Mouse (Mus musculus): ENCODE data around the gene Sox10.

Sox10 gene

DNA sequence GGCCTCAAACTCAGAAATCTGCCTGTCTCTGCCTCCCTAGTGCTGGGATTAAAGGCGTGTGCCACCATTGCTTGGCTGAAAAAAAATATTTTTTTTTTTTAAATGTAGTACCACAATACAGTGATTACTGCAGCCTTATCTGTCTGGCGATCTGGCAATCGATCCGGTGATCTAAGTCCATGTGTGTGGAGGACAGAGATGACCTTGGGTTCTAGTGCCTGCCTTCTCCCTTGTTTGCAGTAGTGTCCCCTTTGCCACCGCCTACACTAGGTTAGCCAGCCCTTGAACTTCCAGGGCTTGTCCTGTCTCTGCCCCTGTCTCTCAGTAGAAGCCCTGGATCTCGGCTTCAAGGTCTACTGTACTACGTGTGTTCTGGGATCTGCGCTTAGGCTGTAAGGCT lies 22.8 kb upstream of the Sox10 start:
- peak; percentile 99 for TF ChIP-seq GATA4 (IDR thresholded peaks at IDR 0.05; ENCODE audit: insufficient replicate concordance, low read length)

GRCm38 (mm10) chr15:79185213-79185612 lies 20.2 kb upstream of the Sox10 start:
- no peak for TF ChIP-seq GATA4 (IDR thresholded peaks at IDR 0.05; ENCODE audit: insufficient replicate concordance, low read length)

DNA sequence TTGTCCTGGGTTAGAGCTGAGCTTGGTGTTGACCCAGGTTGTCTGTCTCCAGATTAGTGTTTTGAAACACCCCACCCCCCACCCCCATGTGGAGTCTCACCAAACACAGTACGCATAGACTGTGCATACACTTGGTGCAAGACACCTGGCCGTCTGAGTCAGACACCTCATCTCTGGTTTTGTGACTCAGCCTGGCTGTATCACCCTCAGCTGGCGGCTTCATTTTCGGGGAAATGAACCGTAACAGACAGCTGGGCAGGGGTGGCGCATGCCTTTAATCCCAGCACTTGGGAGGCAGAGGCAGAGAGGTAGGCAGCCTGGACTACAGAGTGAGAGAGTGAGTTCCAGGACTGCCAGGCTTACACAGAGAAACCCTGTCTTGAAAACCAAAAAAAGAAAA lies 11.9 kb upstream of the Sox10 start:
- no peak for TF ChIP-seq GATA4 (IDR thresholded peaks at IDR 0.05; ENCODE audit: insufficient replicate concordance, low read length)

GRCm38 (mm10) chr15:79166712-79167111 lies 1.7 kb upstream of the Sox10 start:
- TF ChIP-seq GATA4 (IDR thresholded peaks at IDR 0.05; ENCODE audit: insufficient replicate concordance, low read length): no peak

DNA sequence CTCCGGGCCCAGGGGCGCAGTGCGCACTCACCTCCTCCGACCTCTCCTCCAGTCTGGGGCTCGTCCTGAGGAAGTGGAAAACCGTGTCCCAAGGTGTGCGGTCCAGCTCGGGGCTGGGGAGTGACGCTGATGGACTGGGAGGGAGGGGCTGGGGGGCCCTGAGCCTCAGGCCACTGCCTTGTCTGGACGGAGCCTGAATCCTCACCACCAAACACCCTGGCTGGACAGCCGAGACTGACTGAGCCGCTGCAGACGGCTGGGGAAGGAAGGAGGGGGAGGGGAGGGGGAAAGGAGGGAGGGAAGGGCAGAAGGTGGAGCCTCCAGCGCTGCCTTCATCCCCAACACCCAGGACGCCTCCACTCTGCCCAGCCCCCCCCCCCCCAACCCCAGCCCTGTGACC lies 789 bp downstream of the Sox10 start:
- TF ChIP-seq GATA4 (IDR thresholded peaks at IDR 0.05; ENCODE audit: insufficient replicate concordance, low read length): no peak

- TF ChIP-seq GATA4 (IDR thresholded peaks at IDR 0.05; ENCODE audit: insufficient replicate concordance, low read length): no peak
Measured at GRCm38 (mm10) chr15:79162822-79163221, 2.2 kb downstream of the Sox10 start.

GRCm38 (mm10) chr15:79162301-79162700 lies 2.7 kb downstream of the Sox10 start:
- TF ChIP-seq GATA4 (IDR thresholded peaks at IDR 0.05; ENCODE audit: insufficient replicate concordance, low read length): no peak

DNA sequence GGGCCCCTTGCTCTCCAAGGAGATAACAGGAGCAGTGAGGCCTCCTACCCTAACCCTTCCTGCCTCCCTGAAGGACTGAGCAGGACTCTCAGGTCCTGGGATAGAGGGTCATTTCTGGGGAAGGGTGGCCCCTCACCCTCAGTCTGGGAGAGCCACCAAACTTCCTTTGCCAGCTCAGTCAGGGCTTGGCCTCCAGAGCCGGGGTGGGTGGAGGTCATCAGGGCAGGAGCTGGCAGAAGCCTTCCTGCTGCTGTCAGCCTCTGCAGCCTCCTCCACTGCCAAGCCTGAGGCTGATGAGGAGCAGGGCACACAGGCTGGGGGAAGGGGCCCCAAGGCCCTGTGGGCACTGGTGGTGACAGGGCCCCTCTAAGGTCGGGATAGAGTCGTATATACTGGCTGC lies 9.5 kb downstream of the Sox10 start:
- TF ChIP-seq GATA4 (IDR thresholded peaks at IDR 0.05; ENCODE audit: insufficient replicate concordance, low read length): no peak

DNA sequence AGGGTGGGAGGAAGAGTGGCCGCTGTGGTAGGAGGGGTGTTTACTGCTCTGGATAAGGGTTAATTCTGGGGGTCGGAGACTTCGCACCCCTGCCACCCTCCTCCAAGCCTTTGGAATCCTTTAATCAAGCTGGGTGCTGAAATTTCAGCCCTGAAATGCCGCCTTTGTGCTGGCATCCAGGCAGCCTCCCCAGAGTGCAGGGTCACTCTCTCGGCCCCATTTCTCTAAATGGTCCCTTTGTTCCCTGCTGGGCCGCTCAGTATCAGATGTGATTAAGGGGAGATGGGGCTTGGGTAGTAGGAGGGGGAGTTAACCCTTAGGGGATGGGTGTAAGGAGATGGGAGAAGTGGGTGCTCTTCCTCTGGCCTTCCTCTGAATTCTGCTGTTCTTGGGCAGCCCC lies 12.3 kb downstream of the Sox10 start:
- TF ChIP-seq GATA4 (IDR thresholded peaks at IDR 0.05; ENCODE audit: insufficient replicate concordance, low read length): no peak

GRCm38 (mm10) chr15:79151881-79152280 lies 13.2 kb downstream of the Sox10 start:
- no peak for TF ChIP-seq GATA4 (IDR thresholded peaks at IDR 0.05; ENCODE audit: insufficient replicate concordance, low read length)

GRCm38 (mm10) chr15:79148533-79148932 lies 16.5 kb downstream of the Sox10 start:
- TF ChIP-seq GATA4 (IDR thresholded peaks at IDR 0.05; ENCODE audit: insufficient replicate concordance, low read length): no peak

DNA sequence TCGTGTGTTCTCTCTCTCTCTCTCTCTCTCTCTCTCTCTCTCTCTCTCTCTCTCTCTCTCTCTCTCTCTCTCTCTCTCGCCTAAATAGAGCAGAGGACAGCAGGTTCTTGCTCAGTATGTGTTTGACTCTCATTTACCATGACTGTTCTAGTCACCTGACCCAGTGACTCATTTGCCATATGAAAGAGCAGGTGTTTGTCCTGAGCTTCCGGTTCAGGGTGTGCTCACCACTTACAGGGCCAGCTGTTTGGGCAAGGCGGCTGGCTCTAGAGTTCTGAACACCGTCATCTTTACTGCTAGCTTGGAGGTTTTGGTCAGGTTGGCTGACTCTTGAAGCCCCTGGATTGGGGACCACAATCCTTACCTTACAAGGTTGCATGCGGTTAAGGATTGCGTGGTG lies 19.5 kb downstream of the Sox10 start:
- no peak for TF ChIP-seq GATA4 (IDR thresholded peaks at IDR 0.05; ENCODE audit: insufficient replicate concordance, low read length)

GRCm38 (mm10) chr15:79144021-79144420 lies 21.0 kb downstream of the Sox10 start:
- no peak for TF ChIP-seq GATA4 (IDR thresholded peaks at IDR 0.05; ENCODE audit: insufficient replicate concordance, low read length)

- no peak for TF ChIP-seq GATA4 (IDR thresholded peaks at IDR 0.05; ENCODE audit: insufficient replicate concordance, low read length)
Measured at GRCm38 (mm10) chr15:79143316-79143715, 21.7 kb downstream of the Sox10 start.

GRCm38 (mm10) chr15:79141566-79141917 lies 23.5 kb downstream of the Sox10 start:
- TF ChIP-seq GATA4 (IDR thresholded peaks at IDR 0.05; ENCODE audit: insufficient replicate concordance, low read length): no peak

DNA sequence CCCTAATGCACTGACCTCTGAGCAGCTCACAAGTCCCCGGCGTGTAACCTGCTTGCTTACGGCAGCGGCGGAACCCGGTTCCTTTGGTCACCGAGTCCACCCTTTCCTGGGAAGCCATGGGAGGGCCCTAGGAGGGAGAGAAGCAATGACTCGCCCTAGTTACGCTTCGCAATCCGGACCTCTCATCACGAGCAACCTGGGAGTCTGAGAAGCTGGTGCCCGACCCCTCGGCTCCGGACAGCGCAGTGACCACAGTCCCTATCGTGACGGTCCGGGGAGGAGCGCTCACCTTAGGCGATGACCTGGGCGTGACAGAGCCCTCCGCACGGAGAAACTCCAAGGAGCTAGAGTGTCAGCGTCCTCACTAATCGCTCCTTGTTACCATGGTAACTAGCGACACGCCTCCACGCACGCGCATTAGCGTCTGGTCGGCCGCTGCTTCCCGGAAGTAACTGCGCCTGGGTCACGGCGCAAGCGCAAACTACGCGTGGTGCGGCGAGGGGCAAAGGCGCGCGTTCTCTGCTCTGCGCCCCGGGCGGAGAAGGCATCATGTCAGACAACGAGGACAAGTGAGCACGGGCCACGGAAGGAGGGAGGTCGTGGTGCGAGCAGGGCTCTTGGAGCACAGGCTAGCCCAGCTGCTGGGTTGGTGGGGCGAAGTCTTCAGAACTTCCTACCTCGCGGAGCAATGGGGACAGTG lies 24.0 kb downstream of the Sox10 start, which contains the start of the genes Polr2f and 1700088E04Rik:
Gene Polr2f (plus strand): TSS at position 144 of the 700 bp plus-strand sequence.
Gene 1700088E04Rik (minus strand): TSS at position 388 of the 700 bp plus-strand sequence.
- no peak for TF ChIP-seq GATA4 (IDR thresholded peaks at IDR 0.05; ENCODE audit: insufficient replicate concordance, low read length)

DNA sequence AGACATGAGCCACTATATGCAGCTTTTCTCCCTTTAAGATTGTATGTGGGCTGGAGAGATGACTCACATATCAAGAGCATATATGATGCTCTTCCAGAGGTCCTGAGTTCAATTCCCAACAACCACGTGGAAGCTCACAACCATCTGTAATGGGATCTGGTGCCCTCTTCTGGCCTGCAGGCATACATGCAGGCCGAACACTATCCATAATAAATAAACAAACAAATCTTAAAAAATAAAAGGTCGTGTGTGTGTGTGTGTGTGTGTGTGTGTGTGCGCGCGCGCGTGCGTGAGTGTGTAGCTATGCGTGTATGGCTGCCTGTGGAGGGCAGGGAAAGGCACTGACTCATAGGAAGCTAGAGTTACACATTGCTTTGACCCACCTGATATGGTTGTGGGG lies 25.4 kb downstream of the Sox10 start:
- no peak for TF ChIP-seq GATA4 (IDR thresholded peaks at IDR 0.05; ENCODE audit: insufficient replicate concordance, low read length)
